Mouse (Mus musculus): ENCODE data around the gene Jpt1. TPM values are rescaled to one million over a fixed set of nuclear protein-coding genes. Genes with fewer than 3 reads are reported as not detected.

Jpt1 gene
- total and polyA plus RNA-seq, 3 experiments = 294 to 479 (median 439) TPM

DNA sequence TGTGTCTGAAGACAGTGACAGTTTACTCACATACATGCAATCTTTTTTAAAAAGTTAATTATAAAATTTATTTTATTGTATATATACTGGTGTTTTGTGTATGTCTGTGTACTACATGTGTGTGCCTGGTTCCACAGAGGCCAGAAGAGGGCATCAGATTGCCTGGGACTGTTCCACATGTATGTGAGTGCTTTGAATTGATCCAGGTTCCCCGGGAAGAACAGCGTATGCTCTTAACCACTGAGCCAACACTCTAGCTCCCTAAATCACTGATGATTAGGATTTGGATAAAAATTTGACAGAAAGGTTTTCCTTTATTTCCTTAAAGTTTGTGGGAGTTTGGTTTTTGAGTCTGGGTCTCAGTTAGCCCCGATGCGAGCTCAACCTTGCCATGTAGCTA is 49.2 kb upstream of the Jpt1 start:
- Histone ChIP-seq H3K4me1 (ENCODE audit: control insufficient read depth in 1 of 2, insufficient read depth in 2 of 2) (peaks cover 0 to 29% of the 10 kb centered on the region in 2 experiments; a peak in 2 of 4 replicates), H3K79me2 (replicated peaks; ENCODE audit: control insufficient read depth, extremely low read depth, insufficient read depth, poor library complexity, severe bottlenecking) (peaks cover 40% of the 10 kb centered on the region), H3K9me3 (replicated peaks; ENCODE audit: low read length) (no peaks in the 10 kb centered on the region), H3K4me2 (ENCODE audit: insufficient read depth, low read depth, poor library complexity, severe bottlenecking) (peak overlapping the region; percentile 37), H3K36me3 (replicated peaks in 1 of 2; ENCODE audit: control insufficient read depth in 1 of 2, insufficient read depth in 1 of 2, low read length in 1 of 2) (peaks cover 21 to 28% of the 10 kb centered on the region in 2 experiments), H3K4me3 (replicated peaks in 1 of 3; ENCODE audit: low read depth in 2 of 3, low read length in 2 of 3, poor library complexity in 1 of 3) (peak overlapping the region in 1 of 3 experiments; percentile 74), H3K27me3 (replicated peaks) (no peaks in the 10 kb centered on the region), H3K27ac (ENCODE audit: insufficient read depth, low read depth) (no peak overlapping the region), H3K9ac (ENCODE audit: insufficient read depth, low read depth) (peak overlapping the region; percentile 51)
- peak; percentile 40 for DNase-seq (ENCODE audit: extremely low read depth)
- in situ Hi-C loops (cut with MboI; ENCODE audit: low pct_ligation_motif_present, low pct_unique_long_range_greater_than_20kb, low sequenced_read_pairs) = no loop called here
- dilution Hi-C loops (cut with MboI; ENCODE audit: extremely low pct_ligation_motif_present, extremely low pct_unique_long_range_greater_than_20kb, low sequenced_read_pairs) = no loop called here
- TF ChIP-seq RAD21 (IDR thresholded peaks at IDR 0.05; ENCODE audit: low read depth, low read length) (peak; percentile 9), CTCF (conservative IDR thresholded peaks at IDR 0.05 in 1 of 2, IDR thresholded peaks at IDR 0.05 in 1 of 2; ENCODE audit: low read depth in 2 of 2, low read length in 2 of 2) (peak in 1 of 2 experiments; percentile 56; a peak in 2 of 4 replicates), ZMIZ1 (IDR thresholded peaks at IDR 0.05; ENCODE audit: low read depth, low read length) (no peak), MYC (IDR thresholded peaks at IDR 0.05; ENCODE audit: low read depth, low read length) (peak; percentile 85), TCF12 (IDR thresholded peaks at IDR 0.05; ENCODE audit: low read depth, low read length) (no peak), SMC3 (IDR thresholded peaks at IDR 0.05; ENCODE audit: low read depth, low read length) (peak; percentile 39)

DNA sequence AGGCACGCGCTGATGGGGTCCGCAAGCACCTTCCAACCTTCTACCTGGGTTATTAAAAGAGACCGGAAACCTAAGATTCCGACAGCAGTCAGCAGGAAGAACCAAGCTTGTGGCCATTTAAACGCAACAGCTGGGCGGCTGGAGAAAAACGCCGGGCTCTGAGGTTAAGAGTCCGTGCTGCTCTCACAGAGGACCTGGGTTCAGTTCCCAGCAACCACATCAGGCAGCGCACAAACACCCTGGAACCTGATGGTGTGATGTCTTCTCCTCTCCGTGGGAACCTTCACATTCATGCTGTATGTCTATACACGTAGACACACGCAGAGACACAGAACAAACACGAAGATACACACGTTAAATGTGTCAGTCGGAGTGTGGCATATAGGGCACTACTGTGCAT is 41.5 kb upstream of the Jpt1 start:
- H3K4me2 ChIP-seq (ENCODE audit: insufficient read depth, low read depth, poor library complexity, severe bottlenecking) = no peak overlapping the region
- H3K79me2 ChIP-seq (replicated peaks; ENCODE audit: control insufficient read depth, extremely low read depth, insufficient read depth, poor library complexity, severe bottlenecking) = no peaks in the 10 kb centered on the region
- in situ Hi-C loops (cut with MboI; ENCODE audit: low pct_ligation_motif_present, low pct_unique_long_range_greater_than_20kb, low sequenced_read_pairs) (loop anchor here (5.0 kb wide), 1 partner anchor 257 kb away; the partner anchor contains the start of genes Caskin2 and Tsen54), dilution Hi-C loops (cut with MboI; ENCODE audit: extremely low pct_ligation_motif_present, extremely low pct_unique_long_range_greater_than_20kb, low sequenced_read_pairs) (no loop called here)
- TF ChIP-seq ZMIZ1 (IDR thresholded peaks at IDR 0.05; ENCODE audit: low read depth, low read length) (no peak), PAX5 (IDR thresholded peaks at IDR 0.05; ENCODE audit: low read length) (no peak), POLR2AphosphoS2 (IDR thresholded peaks at IDR 0.05; ENCODE audit: low read depth, low read length) (no peak), CHD2 (IDR thresholded peaks at IDR 0.05; ENCODE audit: low read length) (no peak)
- no peaks in the 10 kb centered on the region for H3K36me3 ChIP-seq (replicated peaks in 1 of 2; ENCODE audit: control insufficient read depth in 1 of 2, insufficient read depth in 1 of 2, low read length in 1 of 2)
- no peak overlapping the region for H3K27ac ChIP-seq (ENCODE audit: insufficient read depth, low read depth)
- no peak overlapping the region for H3K4me3 ChIP-seq (replicated peaks in 1 of 3; ENCODE audit: low read depth in 2 of 3, low read length in 2 of 3, poor library complexity in 1 of 3)
- peaks cover 0 to 3% of the 10 kb centered on the region in 2 experiments; a peak in 1 of 4 replicates for H3K4me1 ChIP-seq (ENCODE audit: control insufficient read depth in 1 of 2, insufficient read depth in 2 of 2)
- H3K27me3 ChIP-seq (replicated peaks) = no peaks in the 10 kb centered on the region
- no peak overlapping the region for H3K9ac ChIP-seq (ENCODE audit: insufficient read depth, low read depth)
- DNase-seq (ENCODE audit: extremely low read depth) = no peak
- no peaks in the 10 kb centered on the region for H3K9me3 ChIP-seq (replicated peaks; ENCODE audit: low read length)

DNA sequence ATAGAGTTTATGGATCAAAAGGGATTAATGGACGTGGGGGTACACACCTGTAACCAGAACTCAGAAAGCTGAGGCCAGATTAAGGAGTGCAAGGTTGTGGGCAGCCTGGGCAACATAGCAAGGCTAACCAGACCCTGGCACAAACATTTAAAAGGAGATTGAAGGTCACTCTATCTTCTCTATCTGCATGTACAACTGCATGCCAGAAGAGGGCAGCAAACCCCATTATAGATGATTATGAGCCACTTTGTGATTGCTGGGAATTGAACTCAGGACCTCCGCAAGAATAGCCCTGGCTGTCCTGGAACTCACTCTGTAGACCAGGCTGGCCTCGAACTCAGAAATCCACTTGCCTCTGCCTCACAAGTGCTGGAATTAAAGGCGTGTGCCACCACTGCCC is 38.6 kb upstream of the Jpt1 start:
- Histone ChIP-seq H3K27ac (ENCODE audit: insufficient read depth, low read depth) (no peak overlapping the region), H3K9me3 (replicated peaks; ENCODE audit: low read length) (no peaks in the 10 kb centered on the region), H3K79me2 (replicated peaks; ENCODE audit: control insufficient read depth, extremely low read depth, insufficient read depth, poor library complexity, severe bottlenecking) (no peaks in the 10 kb centered on the region), H3K4me2 (ENCODE audit: insufficient read depth, low read depth, poor library complexity, severe bottlenecking) (no peak overlapping the region), H3K4me3 (replicated peaks in 1 of 3; ENCODE audit: low read depth in 2 of 3, low read length in 2 of 3, poor library complexity in 1 of 3) (no peak overlapping the region), H3K9ac (ENCODE audit: insufficient read depth, low read depth) (no peak overlapping the region), H3K27me3 (replicated peaks) (no peaks in the 10 kb centered on the region), H3K4me1 (ENCODE audit: control insufficient read depth in 1 of 2, insufficient read depth in 2 of 2) (no peaks in the 10 kb centered on the region), H3K36me3 (replicated peaks in 1 of 2; ENCODE audit: control insufficient read depth in 1 of 2, insufficient read depth in 1 of 2, low read length in 1 of 2) (no peaks in the 10 kb centered on the region)
- dilution Hi-C loops (cut with MboI; ENCODE audit: extremely low pct_ligation_motif_present, extremely low pct_unique_long_range_greater_than_20kb, low sequenced_read_pairs) = no loop called here
- peak; percentile 74 for TF ChIP-seq CTCF (conservative IDR thresholded peaks at IDR 0.05 in 1 of 2, IDR thresholded peaks at IDR 0.05 in 1 of 2; ENCODE audit: low read depth in 2 of 2, low read length in 2 of 2)
- TF ChIP-seq RAD21 (IDR thresholded peaks at IDR 0.05; ENCODE audit: low read depth, low read length) = peak; percentile 68
- TF ChIP-seq NRF1 (IDR thresholded peaks at IDR 0.05; ENCODE audit: low read depth, low read length) = no peak
- no peak for TF ChIP-seq ZKSCAN1 (IDR thresholded peaks at IDR 0.05; ENCODE audit: borderline replicate concordance, low read depth, low read length)
- peak; percentile 70 for TF ChIP-seq SMC3 (IDR thresholded peaks at IDR 0.05; ENCODE audit: low read depth, low read length)
- TF ChIP-seq ZC3H11A (IDR thresholded peaks at IDR 0.05; ENCODE audit: low read depth, low read length) = peak; percentile 35; the same call in 1 of the 2 replicates
- peak; percentile 32; the same call in 1 of the 2 replicates for TF ChIP-seq MEF2A (IDR thresholded peaks at IDR 0.05; ENCODE audit: borderline replicate concordance, low read depth, low read length)
- TF ChIP-seq MYC (IDR thresholded peaks at IDR 0.05; ENCODE audit: low read depth, low read length) = 0 out of 2 replicates have a peak, but pooled peaks have one; percentile 19
- TF ChIP-seq ELF1 (IDR thresholded peaks at IDR 0.05; ENCODE audit: low read depth, low read length) = 0 out of 2 replicates have a peak, but pooled peaks have one; percentile 9
- in situ Hi-C loops (cut with MboI; ENCODE audit: low pct_ligation_motif_present, low pct_unique_long_range_greater_than_20kb, low sequenced_read_pairs) = no loop called here
- DNase-seq (ENCODE audit: extremely low read depth) = peak; percentile 53
